Mouse (Mus musculus): ENCODE data around the gene 1700020N01Rik. TPM values are rescaled to one million over a fixed set of nuclear protein-coding genes. Genes with fewer than 3 reads are reported as not detected.

1700020N01Rik gene
- total RNA-seq, 2 experiments from 2014 or later = not detected

DNA sequence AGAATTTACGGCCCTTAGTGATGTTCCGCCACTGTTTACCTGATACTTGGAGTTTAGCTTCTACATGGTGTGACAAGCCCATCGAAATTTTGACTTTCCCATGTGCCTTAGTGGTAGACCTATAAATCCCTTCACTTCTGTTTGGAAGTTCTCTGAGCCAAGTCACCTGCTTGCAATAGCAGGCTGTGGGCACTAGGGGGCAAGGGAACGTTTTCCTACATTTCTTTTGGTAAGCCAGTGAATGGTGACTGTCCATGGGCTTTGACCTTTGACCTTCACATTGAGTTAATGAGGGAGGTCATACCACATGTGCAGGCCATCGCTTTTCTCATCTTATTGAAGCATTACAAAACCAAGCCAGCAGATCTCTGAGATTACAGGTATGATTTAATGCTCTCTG is 8.0 kb downstream of the 1700020N01Rik start:
- DNase-seq (ENCODE audit: low spot score in 2 of 2) = peak; percentile 55 to 72

DNA sequence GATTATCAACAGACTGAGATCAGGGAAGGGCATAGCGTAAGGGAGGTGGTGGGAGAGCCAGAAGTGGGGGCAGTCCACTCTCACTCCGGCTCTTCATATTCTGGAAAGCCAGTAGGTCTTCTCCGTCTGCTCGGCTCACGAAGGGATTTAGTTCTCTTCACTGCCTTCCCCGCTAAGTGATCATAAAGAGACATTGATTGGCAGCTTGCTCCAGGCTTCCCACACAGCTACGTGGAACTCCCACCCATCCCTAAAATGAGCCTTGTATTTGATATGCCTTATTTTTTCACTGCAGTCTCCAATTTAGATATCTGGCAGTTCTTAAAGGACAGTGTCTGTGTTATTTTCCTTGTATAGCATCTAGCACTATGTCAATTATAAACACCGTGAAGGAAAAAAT is 11.5 kb downstream of the 1700020N01Rik start:
- no peak for DNase-seq (ENCODE audit: low spot score in 2 of 2)

DNA sequence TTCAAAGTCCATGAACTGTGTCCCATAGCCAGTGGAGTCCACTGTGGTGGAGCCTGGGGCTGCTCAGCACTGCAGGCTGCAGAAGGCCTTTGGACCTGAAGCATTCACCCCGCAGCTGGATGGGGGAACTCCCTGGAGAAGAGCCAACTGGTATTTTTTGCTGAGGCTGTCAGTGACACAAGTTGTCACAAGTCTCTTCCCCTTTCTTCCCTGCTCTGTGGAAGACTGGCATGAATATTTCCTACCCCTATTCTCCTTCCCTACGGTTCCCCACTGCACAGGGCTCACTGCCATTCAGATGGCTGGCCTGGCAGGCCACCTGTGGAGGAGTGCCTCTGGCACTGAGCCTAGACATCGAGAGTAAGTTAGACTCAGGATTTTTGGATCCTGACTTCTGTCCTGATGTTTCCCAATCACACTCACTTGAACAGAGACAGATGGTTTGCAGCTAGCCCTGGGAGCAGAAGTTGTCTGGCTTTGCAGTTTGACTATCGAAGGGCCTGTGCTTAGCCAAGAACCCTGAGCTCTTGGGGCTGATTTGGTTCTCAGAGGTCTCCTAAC is 12.1 kb downstream of the 1700020N01Rik start:
- DNase-seq (ENCODE audit: low spot score in 2 of 2) = peak; percentile 29 to 53

DNA sequence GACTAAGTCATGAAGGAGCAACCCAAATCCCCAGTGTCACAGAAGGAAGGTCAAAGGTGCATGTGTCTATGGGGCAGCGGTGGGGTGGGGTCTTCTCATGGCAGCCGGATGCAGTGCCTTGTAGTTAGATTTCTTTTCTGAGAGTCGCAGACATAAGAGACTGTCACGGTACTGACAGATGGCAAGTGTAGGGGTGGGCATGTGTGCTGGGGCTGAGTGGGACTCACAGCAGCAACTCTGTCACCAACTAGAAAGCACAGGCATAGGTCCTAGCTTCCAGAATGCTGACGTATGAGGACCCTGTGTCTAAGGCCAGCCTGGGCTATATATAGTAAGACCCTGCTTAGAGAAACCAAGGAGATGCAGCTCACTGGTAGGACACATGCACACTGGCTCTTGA is 12.7 kb downstream of the 1700020N01Rik start:
- DNase-seq (ENCODE audit: low spot score in 2 of 2) = peak; percentile 34 to 59

DNA sequence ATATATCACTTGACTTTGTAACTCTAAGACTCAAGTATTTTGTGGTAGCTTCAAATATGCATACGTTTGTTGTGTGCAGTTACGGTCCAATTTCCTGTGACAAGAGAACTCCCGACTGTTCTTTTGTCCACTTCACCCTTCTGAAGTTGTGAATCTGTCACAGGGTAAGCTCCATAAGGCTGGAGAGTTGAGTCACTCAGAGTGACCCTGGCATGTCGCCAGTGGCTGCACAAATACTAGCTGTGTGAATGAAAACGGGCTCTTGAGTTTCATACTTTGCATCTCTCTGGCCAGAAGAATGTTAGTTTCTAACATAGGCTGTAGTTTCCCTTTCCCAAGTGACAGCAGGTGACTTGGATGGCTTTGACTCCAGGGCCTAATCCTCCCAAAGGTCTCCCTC is 14.0 kb downstream of the 1700020N01Rik start:
- no peak for DNase-seq (ENCODE audit: low spot score in 2 of 2)

DNA sequence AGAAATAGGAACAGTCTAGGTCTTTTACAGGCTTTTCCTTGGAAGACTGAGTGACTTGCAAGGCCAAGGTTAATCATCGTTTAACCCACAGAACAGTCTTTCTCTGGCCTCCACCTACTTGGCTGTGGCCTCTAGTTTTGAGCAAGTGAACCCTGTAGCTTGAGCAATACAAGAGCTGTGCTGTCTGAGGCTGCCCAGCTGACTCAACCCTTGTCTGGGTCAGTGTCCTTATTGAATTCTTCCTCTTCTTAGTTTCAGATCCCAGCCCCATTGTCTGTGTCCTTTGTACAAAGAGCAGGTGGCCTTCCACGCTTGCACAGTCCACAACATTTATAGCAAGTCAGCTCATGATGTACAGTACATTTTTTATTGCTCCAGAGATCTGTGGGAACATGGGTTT is 16.6 kb downstream of the 1700020N01Rik start:
- DNase-seq (ENCODE audit: low spot score in 2 of 2) = no peak

DNA sequence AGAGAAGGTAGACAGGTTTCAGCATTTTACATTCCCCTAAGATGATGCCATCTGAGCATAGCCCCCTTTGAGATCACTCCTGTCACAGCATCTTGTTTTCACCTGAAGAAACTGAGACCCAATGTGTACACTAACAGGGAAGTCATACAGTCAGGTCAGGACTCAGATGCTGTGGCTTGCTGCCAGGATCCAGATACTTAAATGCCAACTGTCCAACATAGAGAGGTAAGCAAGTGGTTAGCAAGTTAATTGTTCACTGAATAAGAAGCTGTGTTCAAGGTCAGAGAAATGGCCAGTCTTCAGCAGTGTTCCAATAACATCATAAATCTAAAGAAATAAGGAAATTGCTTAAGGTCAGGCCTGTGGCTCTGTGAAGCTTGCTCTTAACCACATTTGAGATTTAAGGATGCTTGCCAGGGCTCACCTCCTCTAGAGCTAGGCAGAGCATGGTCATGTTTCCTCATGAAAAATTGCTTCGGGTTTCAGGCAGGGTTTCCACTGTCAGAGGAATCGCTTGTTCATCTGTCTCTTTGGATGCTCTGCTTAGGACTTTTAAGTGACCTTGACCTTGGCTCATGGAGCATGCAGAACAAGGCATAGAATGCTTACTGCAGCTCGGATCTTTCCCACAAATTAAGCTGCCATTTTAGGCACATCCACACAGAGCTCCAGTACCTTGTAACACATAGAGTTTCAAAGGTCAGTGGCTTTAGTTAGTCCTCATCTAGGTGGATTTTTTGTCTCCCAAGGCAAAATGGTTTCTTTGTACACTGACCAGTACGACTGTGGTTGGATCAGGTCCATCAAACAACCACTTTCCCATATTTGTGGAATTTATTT is 20.3 kb downstream of the 1700020N01Rik start:
- no peak for DNase-seq (ENCODE audit: low spot score in 2 of 2)

DNA sequence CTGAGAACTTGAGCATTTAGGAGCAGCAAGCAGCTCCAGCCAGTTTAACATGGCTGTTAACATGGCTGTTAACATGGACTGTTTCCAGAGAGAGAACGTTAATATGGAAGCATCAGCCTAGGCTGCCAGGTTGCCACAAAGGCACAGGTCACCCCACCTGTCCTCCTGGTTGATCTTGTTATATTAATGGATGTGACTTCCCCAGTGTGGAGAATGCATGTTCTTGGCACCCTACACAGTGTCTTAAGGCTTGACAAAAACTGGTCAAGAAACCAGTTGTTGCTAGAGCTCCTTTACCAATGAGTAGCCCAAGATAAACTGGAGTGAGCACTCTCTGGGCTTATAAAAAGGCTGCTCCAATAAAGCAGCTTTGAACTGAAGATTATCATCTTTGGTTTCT is 21.6 kb downstream of the 1700020N01Rik start:
- DNase-seq (ENCODE audit: low spot score in 2 of 2) = no peak

DNA sequence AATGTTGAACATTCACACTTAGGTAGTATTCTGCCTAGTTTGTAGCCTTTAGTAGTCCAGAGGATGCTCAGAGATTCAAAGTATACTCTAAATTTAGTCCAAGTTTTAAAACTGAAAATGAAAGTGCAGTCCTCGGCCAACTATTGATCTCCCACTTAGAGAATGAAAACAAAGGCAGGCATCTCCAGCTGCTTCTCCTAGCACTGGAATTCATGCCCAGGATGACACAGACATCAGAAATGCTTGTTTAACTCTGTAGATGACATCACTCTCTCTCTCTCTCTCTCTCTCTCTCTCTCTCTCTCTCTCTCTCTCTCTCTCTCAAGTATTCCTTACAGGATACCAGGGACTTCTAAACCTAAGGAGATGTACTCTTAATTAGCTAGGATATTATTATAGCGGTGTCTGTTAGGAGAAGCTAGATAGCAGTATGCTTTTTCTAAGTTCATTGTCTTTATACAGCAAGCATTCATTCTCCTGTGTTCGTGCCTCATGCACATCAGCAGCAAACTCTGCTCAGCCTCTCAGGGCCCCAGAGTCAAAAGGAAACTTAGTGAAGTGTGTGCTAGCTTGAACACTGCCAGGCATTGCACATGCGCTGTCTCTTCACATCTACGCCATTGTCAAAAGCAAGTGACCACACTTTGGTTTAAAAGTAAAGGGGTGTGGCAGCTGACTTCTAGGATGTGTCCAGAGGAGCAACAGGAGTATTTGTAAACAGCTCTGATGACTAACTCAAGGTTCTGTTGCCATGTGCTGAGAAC is 26.0 kb downstream of the 1700020N01Rik start:
- no peak for DNase-seq (ENCODE audit: low spot score in 2 of 2)

DNA sequence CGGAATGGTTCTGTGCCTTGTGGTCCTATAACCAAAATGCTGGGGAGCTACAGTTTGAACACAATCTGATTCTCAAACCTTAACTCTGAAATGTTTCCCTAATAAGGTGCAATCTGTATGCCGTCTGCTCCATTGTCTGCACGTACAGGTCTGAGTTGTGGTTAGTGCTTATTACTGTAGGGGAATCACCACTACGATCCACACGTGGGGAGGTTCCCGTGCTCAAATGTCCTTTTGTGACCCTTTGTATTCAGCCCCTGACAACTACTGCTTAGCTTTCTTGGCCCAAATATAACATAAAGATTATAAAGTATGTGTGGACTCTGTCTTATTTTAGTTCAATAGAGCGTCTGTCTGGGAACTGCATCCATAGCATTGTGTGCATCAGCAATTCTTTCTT is 29.1 kb downstream of the 1700020N01Rik start:
- no peak for DNase-seq (ENCODE audit: low spot score in 2 of 2)

DNA sequence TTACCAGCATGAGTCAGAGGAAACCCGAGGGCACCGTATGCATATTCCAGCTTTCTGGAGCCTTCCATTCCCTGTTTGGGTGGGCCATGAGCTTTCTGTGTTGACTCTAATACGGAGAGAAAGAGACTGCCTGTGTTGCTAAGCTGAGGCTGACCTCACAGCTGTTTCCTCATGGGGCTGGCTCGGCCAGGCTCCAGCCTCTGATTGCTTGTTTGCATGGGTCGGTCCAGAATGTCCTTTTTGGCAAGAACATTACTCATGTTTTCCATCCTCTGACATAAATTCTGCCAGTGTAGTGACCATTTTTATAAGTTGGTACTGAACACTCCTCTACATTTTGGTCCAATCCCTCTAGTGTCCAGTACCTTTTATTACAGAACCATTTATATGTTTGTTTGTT is 35.6 kb downstream of the 1700020N01Rik start:
- peak in 1 of 2 experiments; percentile 19 for DNase-seq (ENCODE audit: low spot score in 2 of 2)

DNA sequence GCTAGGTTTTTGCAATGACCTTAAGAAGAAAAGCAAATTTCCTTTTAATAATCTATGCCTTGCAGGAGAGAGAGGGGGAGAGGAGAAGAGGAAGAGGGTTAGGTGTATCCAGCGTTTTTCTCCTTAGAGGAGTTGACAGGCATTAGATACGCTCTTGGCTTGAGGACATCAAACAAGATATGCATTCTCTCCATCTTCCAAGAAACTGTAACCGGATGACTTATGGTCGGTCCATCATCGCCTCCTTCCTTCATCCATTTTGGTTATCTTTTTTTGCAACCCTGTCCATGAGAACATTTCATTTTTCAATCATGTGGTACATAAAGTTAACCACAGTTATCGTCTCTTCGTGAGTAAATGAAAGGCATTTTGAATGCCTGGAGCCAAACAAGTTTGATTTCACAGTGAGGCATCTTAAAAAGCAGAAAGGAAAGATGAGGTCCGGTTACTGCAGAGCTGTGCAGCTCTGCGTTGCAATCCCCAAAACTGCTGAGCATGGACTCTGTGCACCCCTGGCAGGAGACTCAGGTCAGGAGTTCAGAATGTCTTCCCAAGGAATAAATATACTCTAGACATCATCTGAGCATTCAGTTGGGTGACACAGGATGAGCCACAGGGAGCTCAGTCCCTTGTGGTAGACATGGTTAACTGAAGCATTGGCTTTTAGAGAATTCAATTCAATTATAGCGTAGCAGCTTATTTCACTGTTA is 36.2 kb downstream of the 1700020N01Rik start:
- no peak for DNase-seq (ENCODE audit: low spot score in 2 of 2)

DNA sequence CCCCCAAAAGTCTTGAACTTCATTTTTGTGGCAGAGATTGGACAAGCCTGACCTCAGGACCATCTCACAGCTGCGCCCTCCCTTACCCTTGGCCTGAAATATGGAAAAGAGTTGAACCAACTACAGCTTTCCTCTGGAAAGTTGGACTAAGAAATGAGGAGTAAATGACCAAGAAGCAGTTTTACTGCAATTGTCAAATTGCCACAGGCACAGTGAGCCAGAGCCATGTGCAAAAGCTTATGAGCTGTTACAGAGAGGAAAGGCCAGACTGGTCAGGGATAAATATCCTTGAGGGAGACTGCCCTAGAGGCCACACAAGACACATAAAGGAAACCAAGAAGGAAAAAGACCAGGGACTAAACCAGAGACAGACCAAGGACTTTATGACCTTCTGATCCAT is 38.5 kb downstream of the 1700020N01Rik start:
- no peak for DNase-seq (ENCODE audit: low spot score in 2 of 2)

DNA sequence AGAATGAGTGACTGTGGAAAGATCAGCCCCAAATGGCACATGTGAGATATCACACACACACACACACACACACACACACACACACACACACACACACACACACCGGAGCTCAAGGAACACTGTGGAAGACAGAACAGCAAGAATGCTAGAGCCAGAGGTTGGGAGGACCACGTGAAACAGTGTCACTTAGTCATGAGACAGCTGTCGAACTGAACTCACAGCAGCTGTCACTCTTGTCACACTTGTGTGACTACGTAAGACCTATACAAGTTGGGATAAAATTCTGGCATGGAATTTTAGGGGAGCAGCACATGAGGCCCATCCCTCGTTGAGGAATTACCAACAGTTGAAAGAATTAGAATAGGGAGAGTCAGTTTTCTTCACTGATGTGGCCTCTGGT is 39.7 kb downstream of the 1700020N01Rik start:
- DNase-seq (ENCODE audit: low spot score in 2 of 2) = no peak

DNA sequence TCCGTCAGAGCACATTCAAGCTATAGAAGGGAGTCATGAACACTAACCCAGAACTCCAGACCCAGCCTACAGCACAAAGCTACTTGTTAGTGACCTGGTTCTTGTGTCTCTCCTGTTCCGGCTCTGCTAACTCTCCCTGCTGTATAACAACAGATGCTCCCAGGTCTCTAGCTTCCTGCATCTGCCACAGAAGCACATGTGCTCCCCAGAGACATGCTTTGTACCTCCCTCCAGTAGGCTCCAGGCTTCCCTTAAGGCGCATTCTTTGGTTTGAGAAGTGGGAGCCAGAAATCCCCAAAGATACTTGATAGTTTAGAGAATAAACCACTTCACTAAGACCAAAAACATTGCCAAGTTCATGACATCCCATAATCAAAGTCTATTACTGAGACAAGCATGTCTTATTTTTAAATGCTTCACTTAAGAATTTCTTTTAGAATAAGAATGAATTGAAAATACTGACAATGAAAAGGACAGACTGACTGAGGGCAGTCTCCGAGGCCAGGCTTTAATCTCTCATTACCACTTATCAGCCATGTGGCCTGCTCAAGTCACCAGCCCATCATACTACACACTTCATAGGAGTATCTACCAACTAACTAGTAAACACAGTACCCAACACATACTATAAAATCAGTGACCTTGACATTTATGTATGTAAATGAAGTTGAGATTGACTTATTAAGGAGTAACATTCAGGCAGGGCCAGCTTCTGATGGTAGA is 43.2 kb downstream of the 1700020N01Rik start:
- no peak for DNase-seq (ENCODE audit: low spot score in 2 of 2)

DNA sequence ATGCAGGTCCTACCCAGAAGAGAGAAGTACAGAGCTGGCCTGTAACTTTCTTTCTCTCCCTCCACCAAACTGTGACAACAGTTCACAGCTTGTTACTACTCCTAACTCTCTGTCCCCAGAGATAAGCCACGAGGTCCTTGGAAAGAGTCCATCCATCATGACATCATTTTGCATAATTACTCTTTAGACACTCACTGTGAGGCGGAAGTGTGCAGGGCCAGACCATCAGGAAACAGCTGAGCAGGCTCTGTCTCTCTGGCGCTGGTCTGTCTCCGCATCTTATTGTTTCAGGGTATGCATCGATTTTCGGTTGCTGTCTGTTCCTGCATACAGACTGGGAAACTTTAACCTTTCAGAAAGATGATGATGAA is 43.8 kb downstream of the 1700020N01Rik start:
- peak in 1 of 2 experiments; percentile 25 for DNase-seq (ENCODE audit: low spot score in 2 of 2)

DNA sequence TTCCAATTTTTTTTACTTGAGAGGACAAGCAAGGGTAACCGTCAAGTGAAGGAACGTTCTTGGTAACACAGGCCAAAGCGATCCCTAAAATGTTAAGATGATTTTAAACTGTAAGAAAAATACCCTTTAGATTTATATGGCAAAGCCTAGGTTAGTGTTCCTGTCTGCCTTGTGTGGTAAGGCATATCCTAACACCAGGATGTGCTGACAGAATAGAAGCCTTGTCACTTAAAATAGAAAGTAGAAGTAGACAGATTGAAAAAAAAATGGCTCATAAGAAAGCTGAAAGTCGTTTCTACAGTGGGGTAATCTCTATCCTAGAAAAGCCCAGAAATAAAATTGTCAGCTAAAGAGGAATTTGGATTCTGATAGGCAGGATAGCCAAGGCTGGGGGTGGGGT is 58.4 kb downstream of the 1700020N01Rik start:
- no peak for DNase-seq (ENCODE audit: low spot score in 2 of 2)

DNA sequence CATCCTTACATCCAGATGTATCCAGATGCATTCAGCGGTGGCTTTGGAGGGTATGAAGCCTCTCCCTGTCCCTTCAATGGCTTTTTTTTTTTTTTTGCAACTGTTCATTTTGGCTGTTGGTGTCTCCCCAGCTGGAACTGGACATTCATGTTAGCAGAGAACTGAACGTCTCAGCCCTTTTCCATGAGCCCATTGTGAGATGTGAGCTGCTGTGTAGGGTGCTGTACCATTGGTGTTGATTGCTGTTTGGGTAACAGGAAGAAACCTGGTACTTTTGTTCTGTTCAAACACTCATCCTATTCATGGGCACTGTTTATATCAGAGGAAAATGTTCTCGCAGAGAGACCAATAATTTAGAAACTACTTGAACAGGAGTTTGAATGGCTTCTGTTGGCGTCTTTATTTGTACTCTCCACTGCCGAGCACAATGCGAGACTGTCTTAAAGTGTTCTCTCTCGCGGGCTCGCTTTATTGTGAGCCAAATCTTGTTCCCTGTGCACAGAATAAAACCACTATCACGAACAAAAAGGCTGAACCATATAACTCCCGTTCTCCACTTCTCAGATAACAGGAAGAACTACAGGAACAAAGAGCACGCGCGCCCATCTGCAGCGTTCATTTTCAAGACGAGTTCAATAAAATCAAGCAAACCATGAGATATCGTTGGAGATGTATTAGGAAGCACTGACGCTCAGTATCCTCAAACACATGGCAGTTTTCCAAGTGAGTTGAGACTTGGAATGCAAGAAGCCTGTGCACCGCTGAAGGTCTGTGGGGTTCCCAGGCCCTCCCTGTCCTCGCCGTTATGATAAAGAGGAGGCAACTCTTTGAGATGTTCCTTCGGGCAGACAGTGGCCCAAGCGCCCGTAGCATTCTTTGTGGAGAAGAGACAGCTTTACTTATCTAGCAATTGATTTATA is 59.7 kb downstream of the 1700020N01Rik start:
- DNase-seq (ENCODE audit: low spot score in 2 of 2) = peak in 1 of 2 experiments; percentile 13

DNA sequence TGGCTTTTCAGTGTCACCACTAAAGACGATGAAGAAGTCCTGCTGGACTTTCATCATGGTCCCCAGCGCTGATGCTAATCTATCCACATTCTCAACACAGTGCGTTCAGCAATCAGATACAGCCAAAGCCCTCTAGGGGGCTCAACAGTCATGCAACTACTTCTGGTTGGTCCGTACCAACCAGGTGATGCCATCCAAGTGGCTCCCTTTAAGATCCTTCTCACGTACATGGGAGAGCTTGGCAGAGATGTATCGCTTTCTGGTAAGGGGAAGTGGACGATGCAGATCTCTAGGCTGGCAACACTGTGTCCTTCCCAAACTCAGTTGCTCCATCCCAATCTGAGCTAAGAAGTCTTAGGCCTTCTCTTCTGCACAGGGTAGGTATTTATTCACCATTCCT is 60.5 kb downstream of the 1700020N01Rik start:
- no peak for DNase-seq (ENCODE audit: low spot score in 2 of 2)
